Mouse (Mus musculus) heart, postnatal 0 days (tissue): ENCODE measurements around the gene Armt1. TPM values are rescaled to one million over a fixed set of nuclear protein-coding genes. Genes with fewer than 3 reads are reported as not detected.

Source experiments
- ATAC-seq: fragments of 200-750 bp; cut with Nextera tagmentation; 2 replicates; pipeline ENCODE4 v1.8.0; 2017; ENCODE audit warnings: low read depth, moderate number of reproducible peaks, moderate library complexity; ENCODE audit not compliant: insufficient read depth
- DNase-seq: peaks from one replicate; pipeline ENCODE4 v3.0.0-alpha.2; 2016; ENCODE audit warnings: low spot score
- H3K27ac ChIP-seq: fragments of 300-500 bp; sonication (generic); 2 replicates; pipeline ENCODE4 v1.5.1; 2014; ENCODE audit warnings: low read depth, mild to moderate bottlenecking
- H3K27me3 ChIP-seq: fragments of 300-500 bp; sonication (generic); 2 replicates; pipeline ENCODE4 v1.6.1; 2014; ENCODE audit warnings: low read length, mixed read lengths; ENCODE audit not compliant: control insufficient read depth, insufficient read depth
- H3K36me3 ChIP-seq: fragments of 300-500 bp; sonication (generic); replicated peaks from 2 replicates; pipeline ENCODE4 v1.6.1; 2014; ENCODE audit warnings: low read length, mixed read lengths; ENCODE audit not compliant: control insufficient read depth, insufficient read depth
- H3K4me1 ChIP-seq: fragments of 300-500 bp; sonication (generic); 2 replicates; pipeline ENCODE4 v1.6.1; 2014; ENCODE audit warnings: antibody characterized with exemption; ENCODE audit not compliant: control insufficient read depth, insufficient read depth
- H3K4me2 ChIP-seq: fragments of 300-500 bp; sonication (generic); 2 replicates; pipeline ENCODE4 v1.6.1; 2014; ENCODE audit warnings: low read depth, mild to moderate bottlenecking, low read length, moderate library complexity
- H3K4me3 ChIP-seq: fragments of 300-500 bp; sonication (generic); 2 replicates; pipeline ENCODE4 v1.5.1; 2014; ENCODE audit warnings: low read depth, low read length
- H3K9ac ChIP-seq: fragments of 300-500 bp; sonication (generic); replicated peaks from 2 replicates; pipeline ENCODE4 v1.6.1; 2014; ENCODE audit warnings: low read depth, low read length, mixed read lengths
- H3K9me3 ChIP-seq: fragments of 300-500 bp; sonication (generic); replicated peaks from 2 replicates; pipeline ENCODE4 v1.6.1; 2016; ENCODE audit warnings: low read length; ENCODE audit not compliant: control insufficient read depth
- CTCF ChIP-seq: IDR thresholded peaks from 2 replicates; pipeline ENCODE4 v1.5.1; 2016; ENCODE audit warnings: antibody characterized with exemption, control low read depth, low read depth
- EP300 ChIP-seq: IDR thresholded peaks from 2 replicates; pipeline ENCODE4 v1.6.1; 2016; ENCODE audit warnings: antibody characterized with exemption, low read depth
- WGBS: fragments of 180-500 bp; shearing (Covaris S2); extraction: QIAGEN DNeasy Blood & Tissue Kit; methylation state at CpG from one replicate; pipeline ENCODE4 v1.1.7; 2014; 5-methylcytosine and 5-hydroxymethylcytosine counted together
- polyA plus RNA-seq: library from polyadenylated mRNA; unstranded; fragments of >200 nt; fragmentation: Nextera tagmentation; extraction: Ambion mirVana; gene quantifications from 2 replicates; pipeline ENCODE4 v1.2.1, GENCODE M21; 2015
- total RNA-seq: library from RNA; depleted of rRNA; stranded (reverse); fragments of >200 nt; gene quantifications from 2 replicates; pipeline ENCODE4 v1.2.3, GENCODE M21; 2014; ENCODE audit warnings: low replicate concordance; rRNA removed

Armt1 gene
- total and polyA plus RNA-seq, 2 experiments from 2014 or later, result 8.5 to 14.7 TPM

GRCm38 (mm10) chr10:4484986-4485385 is 52.7 kb downstream of the Armt1 start:
- no peak for DNase-seq
- no peak overlapping the region for H3K4me3 ChIP-seq
- 79% methylated on average over 9 of the region's 9 CpGs for WGBS

GRCm38 (mm10) chr10:4489865-4490264 is 57.6 kb downstream of the Armt1 start:
- H3K4me3 ChIP-seq, result no peak overlapping the region
- H3K4me1 ChIP-seq, result no peaks in the 10 kb centered on the region
- H3K36me3 ChIP-seq, result no peaks in the 10 kb centered on the region
- H3K27ac ChIP-seq, result no peak overlapping the region
- no peak overlapping the region for H3K9ac ChIP-seq
- WGBS, result 74% methylated on average over 5 of the region's 5 CpGs
- no peak for ATAC-seq
- TF ChIP-seq CTCF (no peak), EP300 (no peak)
- no peak for DNase-seq
- no peaks in the 10 kb centered on the region for H3K9me3 ChIP-seq
- no peaks in the 10 kb centered on the region for H3K27me3 ChIP-seq
- no peak overlapping the region for H3K4me2 ChIP-seq

More at GRCm38 (mm10) chr10:4484986-4485385, 52.7 kb downstream of the Armt1 start:
- H3K4me1 ChIP-seq, result no peaks in the 10 kb centered on the region
- no peak for TF ChIP-seq EP300
- no peak for TF ChIP-seq CTCF
- no peak overlapping the region for H3K27ac ChIP-seq
- no peak for ATAC-seq
- H3K9me3 ChIP-seq, result no peaks in the 10 kb centered on the region
- no peak overlapping the region for H3K9ac ChIP-seq
- no peaks in the 10 kb centered on the region for H3K27me3 ChIP-seq
- H3K36me3 ChIP-seq, result no peaks in the 10 kb centered on the region
- H3K4me2 ChIP-seq, result no peak overlapping the region

- H3K4me3 ChIP-seq, result no peak overlapping the region
Measured at GRCm38 (mm10) chr10:4491281-4491680, 59.0 kb downstream of the Armt1 start.

GRCm38 (mm10) chr10:4492045-4492444 is 59.8 kb downstream of the Armt1 start:
- H3K9me3 ChIP-seq, result no peaks in the 10 kb centered on the region
- H3K4me1 ChIP-seq, result no peaks in the 10 kb centered on the region
- no peaks in the 10 kb centered on the region for H3K27me3 ChIP-seq
- ATAC-seq (no peak), DNase-seq (no peak)
- no peak overlapping the region for H3K27ac ChIP-seq
- H3K4me3 ChIP-seq, result no peak overlapping the region
- H3K4me2 ChIP-seq, result no peak overlapping the region
- TF ChIP-seq CTCF, result no peak
- TF ChIP-seq EP300, result no peak
- H3K36me3 ChIP-seq, result no peaks in the 10 kb centered on the region
- no peak overlapping the region for H3K9ac ChIP-seq
- WGBS, result 56% methylated on average over 1 of the region's 1 CpGs

More at GRCm38 (mm10) chr10:4491281-4491680, 59.0 kb downstream of the Armt1 start:
- Histone ChIP-seq H3K9me3 (no peaks in the 10 kb centered on the region), H3K9ac (no peak overlapping the region), H3K27me3 (no peaks in the 10 kb centered on the region), H3K27ac (no peak overlapping the region), H3K36me3 (no peaks in the 10 kb centered on the region), H3K4me2 (no peak overlapping the region), H3K4me1 (no peaks in the 10 kb centered on the region)
- TF ChIP-seq CTCF (no peak), EP300 (no peak)
- ATAC-seq (no peak), DNase-seq (no peak)
- 27% methylated on average over 2 of the region's 3 CpGs for WGBS

GRCm38 (mm10) chr10:4492909-4493308 is 60.6 kb downstream of the Armt1 start:
- H3K4me1 ChIP-seq, result no peaks in the 10 kb centered on the region
- H3K27me3 ChIP-seq, result no peaks in the 10 kb centered on the region
- WGBS, result 38% methylated on average over 4 of the region's 4 CpGs
- H3K4me2 ChIP-seq, result no peak overlapping the region
- DNase-seq, result no peak
- H3K9me3 ChIP-seq, result no peaks in the 10 kb centered on the region
- H3K9ac ChIP-seq, result no peak overlapping the region
- no peak for TF ChIP-seq CTCF
- TF ChIP-seq EP300, result no peak
- ATAC-seq, result no peak
- H3K27ac ChIP-seq, result no peak overlapping the region
- H3K36me3 ChIP-seq, result no peaks in the 10 kb centered on the region
- no peak overlapping the region for H3K4me3 ChIP-seq

- H3K9ac ChIP-seq, result no peak overlapping the region
- H3K9me3 ChIP-seq, result no peaks in the 10 kb centered on the region
- ATAC-seq (no peak), DNase-seq (no peak)
- H3K4me3 ChIP-seq, result no peak overlapping the region
- no peaks in the 10 kb centered on the region for H3K4me1 ChIP-seq
- no peak overlapping the region for H3K4me2 ChIP-seq
- H3K36me3 ChIP-seq, result no peaks in the 10 kb centered on the region
- TF ChIP-seq EP300 (no peak), CTCF (no peak)
- 84% methylated on average over 8 of the region's 8 CpGs for WGBS
- H3K27me3 ChIP-seq, result no peaks in the 10 kb centered on the region
- no peak overlapping the region for H3K27ac ChIP-seq
Measured at GRCm38 (mm10) chr10:4503251-4503650, 71.0 kb downstream of the Armt1 start.

Other genes with a start within 250 kb of the Armt1 start
- gene Akap12, start 166.1 kb upstream of the Armt1 start, total RNA-seq, result 26.1 and 29.1 TPM in 2 replicates
- gene Akap12, start 166.1 kb upstream of the Armt1 start, polyA plus RNA-seq, result 19.9 and 20.0 TPM in 2 replicates
- 16.3 and 19.8 TPM in 2 replicates for gene Zbtb2, start 44.4 kb upstream of the Armt1 start, total RNA-seq
- gene Zbtb2, start 44.4 kb upstream of the Armt1 start, polyA plus RNA-seq, result 5.1 and 5.2 TPM in 2 replicates
- gene Rmnd1, start 79 bp upstream of the Armt1 start, total RNA-seq, result 45.5 and 172 TPM in 2 replicates
- gene Rmnd1, start 79 bp upstream of the Armt1 start, polyA plus RNA-seq, result 76.1 and 82.1 TPM in 2 replicates
- gene Ccdc170, start 50.0 kb downstream of the Armt1 start, total RNA-seq, result 0.46 TPM in 1 of 2 replicates, not detected in the other
- 0.22 TPM in 1 of 2 replicates, not detected in the other for gene Ccdc170, start 50.0 kb downstream of the Armt1 start, polyA plus RNA-seq
- 0.12 and 0.50 TPM in 2 replicates for gene Esr1, start 179.1 kb downstream of the Armt1 start, total RNA-seq
- 0.14 and 0.21 TPM in 2 replicates for gene Esr1, start 179.1 kb downstream of the Armt1 start, polyA plus RNA-seq